Mouse (Mus musculus): ENCODE data around the gene Gm10518.
"Not testable (repeated sequence)": the region's sequence is repeated elsewhere in the genome, so short reads cannot be mapped to it uniquely, and the experiment has no call there.

Gene Gm10518

GRCm38 (mm10) chr1:179802610-179803512 lies at the start of gene Gm10518:
TSS of gene Gm10518 (plus strand) at chr1:179803376.
- DNase-seq = peak; percentile 60

GRCm38 (mm10) chr1:179756477-179756876 lies 46.7 kb upstream of the Gm10518 start:
- DNase-seq = no peak

DNA sequence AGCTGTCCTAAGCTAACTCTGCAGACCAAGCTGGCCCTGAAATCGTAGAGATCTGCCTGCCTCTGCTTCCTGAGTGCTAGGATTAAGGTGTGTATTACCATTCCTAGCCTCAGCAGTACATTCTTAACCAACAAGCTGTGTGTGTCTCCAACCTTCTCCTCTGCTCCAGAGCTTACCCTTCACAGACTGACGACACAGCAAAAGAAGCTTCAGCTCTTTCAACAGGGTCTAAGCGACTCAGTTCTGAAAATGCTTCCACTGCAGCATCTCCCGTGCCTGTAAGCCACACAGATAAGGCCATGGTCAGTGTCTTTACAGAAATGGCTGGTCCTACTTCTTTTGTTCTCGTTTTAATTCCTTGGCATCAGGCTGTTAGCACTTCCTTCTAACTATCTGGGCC lies 43.1 kb upstream of the Gm10518 start:
- no peak for DNase-seq

- no peak for DNase-seq
Measured at GRCm38 (mm10) chr1:179760553-179760952, 42.6 kb upstream of the Gm10518 start.

- DNase-seq = no peak
Measured at GRCm38 (mm10) chr1:179776831-179777230, 26.3 kb upstream of the Gm10518 start.

- no peak for DNase-seq
Measured at GRCm38 (mm10) chr1:179784098-179784497, 19.1 kb upstream of the Gm10518 start.

DNA sequence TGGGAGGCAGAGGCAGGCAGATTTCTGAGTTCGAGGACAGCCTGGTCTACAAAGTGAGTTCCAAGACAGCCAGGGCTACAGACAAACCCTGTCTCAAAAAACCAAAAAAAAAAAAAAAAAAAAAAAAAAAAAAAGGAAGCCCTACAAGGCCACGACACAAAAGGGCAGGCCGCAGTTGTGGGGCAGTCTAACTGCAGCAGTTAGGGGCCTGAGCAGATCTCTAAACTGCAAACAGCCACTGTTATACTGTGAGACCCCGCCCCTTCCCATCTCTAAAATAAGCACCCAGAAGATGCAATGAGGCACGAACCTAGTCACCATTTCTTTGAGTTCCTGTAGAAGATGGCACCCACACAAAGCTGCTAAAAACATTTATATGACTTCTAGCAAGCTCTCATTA lies 17.7 kb upstream of the Gm10518 start:
- no peak for DNase-seq

GRCm38 (mm10) chr1:179787281-179787680 lies 15.9 kb upstream of the Gm10518 start:
- no peak for DNase-seq

DNA sequence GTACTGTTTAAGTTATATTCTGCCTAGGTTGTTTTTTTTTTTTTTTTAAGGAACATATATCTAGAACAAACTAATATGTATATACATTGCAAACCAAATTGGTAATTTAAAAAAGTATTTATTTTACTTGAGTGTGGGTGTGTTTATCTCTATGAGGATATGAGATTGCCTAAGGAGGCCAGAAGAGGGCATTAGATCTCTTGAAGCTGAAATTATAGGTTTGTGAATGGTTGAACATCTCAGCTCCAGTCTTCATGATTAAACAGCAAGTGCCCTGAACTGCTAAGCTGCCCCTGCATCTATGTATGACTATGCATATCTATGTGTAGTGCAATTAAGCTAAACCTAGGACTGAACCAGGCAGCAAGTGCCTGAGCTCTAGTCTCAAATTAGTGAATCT lies 4.4 kb upstream of the Gm10518 start:
- DNase-seq = no peak

DNA sequence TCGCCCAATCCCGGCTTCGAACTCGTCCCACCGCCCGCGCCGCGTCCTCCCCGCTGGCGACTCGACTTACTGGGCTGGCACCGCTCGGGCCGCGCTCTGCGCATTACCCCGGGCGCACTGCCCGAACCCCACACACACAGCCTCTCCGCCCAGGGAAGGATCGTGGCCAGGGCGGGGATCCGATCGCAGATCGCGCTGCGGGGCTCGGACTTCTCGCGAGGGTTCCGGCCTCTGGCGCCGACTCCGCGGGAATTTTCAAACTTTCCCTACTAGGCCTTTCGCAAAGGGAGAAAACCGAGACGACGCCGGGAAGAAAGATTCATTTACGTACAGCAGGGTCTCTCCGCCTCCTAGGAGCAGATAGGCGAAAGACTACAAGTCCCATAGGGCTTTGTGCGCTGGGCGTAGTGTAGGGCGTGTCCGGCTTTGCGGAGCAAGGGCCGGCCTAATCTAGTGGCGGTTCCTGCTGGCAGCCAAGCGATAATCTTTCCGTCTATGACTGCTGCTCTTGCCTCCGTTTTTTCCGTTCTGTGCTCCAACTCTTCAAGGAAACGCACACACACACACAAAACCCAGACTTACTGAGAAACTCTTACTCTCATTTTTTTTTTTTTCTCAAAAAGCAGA lies 450 bp downstream of the Gm10518 start, which contains the start of gene Ahctf1:
Gene Ahctf1 (minus strand): TSS at position 168 of the 627 bp plus-strand sequence.
- peak; percentile 99 for DNase-seq

DNA sequence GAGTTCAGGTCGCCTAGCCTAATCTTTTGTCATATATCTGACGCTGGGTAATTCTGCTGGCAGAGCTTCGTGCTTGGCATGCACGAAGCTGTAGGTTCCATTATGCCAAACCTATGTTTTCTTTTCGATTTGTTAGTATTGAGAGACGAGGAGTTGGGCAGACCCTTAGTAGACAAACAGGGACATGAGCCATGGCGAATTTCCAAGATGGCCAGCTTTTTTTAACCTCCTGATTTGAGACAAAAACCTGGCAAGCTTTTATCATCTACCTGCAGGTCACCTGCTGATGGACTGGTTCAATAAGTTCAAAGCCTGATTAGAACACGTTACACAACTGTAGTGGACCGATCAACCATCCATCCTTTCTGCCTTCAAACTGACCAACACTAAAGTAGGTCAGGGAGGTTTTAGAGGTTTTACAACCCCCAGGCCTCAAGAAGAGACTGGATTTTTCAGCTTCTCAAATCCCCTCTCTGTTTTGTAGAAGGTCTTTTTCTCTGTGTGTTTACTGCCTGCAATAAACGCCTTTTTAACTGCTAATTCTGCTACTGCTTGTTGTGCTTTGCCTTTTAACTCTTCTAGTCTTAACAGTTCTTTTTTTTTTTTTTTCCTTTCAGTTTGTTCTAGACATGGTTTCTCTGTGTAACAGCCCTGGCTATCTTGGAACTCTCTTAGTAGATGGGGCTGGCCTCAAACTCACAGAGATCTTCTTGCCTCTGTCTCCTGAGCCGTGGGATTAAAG lies 1.1 kb downstream of the Gm10518 start:
- peak; percentile 7 for DNase-seq

- DNase-seq = no peak
Measured at GRCm38 (mm10) chr1:179805751-179806150, 2.6 kb downstream of the Gm10518 start.

- no peak for DNase-seq
Measured at GRCm38 (mm10) chr1:179807468-179807867, 4.3 kb downstream of the Gm10518 start.

DNA sequence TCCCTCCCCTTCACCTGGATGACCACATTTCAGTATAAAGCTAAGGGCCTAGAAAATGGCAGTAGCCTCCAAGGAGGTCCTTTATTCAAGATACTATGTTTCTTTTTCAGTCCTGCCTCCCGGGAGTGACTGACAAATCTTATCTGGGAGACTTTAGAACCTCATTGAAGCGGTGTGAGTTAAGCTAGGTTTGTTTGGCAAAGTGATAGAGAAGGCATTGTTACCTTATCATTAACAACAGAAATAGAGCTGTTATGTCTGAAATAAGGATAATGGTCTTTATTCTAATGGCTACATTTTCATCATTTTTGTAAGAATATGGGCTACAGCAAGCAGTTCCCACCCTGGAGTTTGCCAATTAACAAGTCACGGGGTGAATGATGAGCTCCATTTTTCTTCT lies 5.1 kb downstream of the Gm10518 start:
- no peak for DNase-seq

DNA sequence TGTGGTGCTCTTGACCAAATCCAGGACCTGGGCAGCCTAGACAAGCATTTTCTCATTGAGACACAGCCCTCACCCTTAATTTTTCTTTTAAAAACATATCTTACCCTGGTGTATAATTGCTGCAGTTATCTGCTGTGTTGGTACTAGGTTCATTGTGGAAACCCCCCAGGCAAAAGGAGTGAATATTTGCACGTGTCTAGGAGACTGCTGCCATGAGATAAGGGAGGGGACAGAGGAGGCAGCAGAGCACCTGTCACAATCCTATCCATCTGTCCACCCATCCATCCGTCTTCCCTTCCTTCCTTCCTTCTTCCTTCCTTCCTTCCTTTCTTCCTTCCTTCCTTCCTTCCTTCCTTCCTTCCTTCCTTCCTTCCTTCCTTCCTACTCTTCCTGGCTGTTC lies 10.2 kb downstream of the Gm10518 start:
- DNase-seq = no peak

DNA sequence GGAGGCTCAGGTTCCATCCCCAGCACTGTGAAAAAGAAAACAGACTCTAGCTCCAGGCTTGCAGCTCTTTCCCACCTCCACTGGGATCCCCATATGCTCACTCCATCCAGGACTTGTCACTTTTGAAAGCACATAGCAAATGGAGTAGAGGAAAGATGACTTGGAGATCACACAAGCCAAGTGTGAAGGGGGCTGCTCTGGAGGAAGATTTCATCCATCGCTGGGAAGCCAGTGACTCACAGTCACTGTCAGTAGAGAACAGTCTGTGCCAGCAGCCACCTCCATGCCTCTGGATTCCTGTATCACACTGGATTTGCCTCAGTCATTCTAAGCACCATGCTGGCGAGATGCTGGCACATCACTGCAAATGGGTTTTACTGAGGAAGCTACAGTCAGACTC lies 11.4 kb downstream of the Gm10518 start:
- DNase-seq = peak; percentile 80

DNA sequence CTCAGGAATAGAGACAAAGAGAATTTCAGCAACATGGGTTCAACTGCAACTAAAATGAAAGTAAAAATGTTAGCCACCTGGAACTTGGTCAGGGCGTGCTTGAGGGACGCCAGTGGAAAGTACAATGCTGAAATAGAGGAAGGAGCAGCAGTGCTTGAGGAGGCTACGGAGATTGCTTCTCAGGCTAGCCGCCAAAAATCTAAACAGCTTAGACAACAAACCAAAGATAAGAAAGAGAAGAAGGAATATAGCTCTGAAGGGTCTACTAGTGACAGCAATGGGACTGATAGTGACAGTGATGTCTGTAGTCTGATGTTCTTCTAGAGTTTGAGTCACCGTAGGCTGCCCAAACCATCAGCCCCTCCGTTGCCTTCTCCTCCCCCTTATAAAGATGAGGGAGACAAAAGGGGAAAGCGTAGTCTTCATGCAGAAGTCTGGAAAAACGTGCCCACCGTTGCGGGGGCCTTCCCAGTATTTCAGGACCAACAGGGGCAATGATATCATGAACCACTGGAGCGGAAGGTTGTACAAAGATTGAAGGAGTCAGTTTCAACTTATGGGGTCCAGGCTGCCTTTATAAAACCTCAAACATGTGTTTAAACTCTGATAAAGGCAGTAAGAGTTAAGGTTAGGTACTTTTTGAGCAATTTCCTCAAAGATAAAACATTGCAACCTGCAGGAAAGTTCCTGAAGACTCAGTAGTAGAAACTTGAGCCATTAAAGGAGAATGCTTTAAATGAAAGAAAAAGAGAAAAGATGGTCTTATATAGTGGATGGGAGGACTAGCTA lies 15.5 kb downstream of the Gm10518 start:
- DNase-seq = not testable (repeated sequence)

DNA sequence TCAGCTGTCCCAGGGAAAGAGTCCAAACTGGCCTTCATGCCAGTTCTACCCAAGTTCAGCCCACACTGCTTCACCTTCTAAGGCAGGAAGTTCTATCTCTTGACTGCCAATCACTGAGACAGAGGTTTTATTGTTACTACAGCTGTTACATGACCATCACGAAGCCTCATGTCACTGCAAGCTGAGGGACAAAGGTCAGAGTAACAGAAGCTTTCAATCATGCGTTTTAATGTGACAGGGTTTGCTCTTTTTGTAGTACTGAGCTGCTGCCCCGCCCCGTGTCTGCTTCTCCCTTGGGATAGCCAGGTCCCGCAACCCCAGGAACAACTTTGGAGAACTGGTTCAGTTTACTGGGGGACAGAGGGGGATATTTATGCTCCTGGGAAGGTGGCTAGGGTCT lies 21.4 kb downstream of the Gm10518 start:
- DNase-seq = no peak

- no peak for DNase-seq
Measured at GRCm38 (mm10) chr1:179828051-179828450, 24.9 kb downstream of the Gm10518 start.

DNA sequence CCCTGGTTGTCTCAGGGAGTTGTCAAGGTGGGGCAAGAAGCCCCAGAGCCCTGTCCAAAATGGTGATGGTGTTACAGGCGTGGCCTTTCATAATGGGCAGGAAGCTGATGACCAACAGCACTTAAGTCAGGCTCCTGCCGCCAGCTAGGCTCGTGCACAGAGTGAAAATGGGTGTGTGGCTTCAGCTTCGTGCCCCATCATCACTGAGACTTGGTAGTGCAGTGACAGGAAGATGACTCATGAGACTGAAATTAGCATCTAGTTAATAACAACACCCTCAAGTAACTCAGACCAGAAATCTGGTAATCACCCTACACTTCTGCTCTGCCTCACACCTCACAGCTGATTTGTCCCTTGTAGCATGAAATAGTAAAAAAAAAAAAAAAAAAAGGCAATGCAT lies 25.7 kb downstream of the Gm10518 start:
- peak; percentile 16 for DNase-seq

- DNase-seq = no peak
Measured at GRCm38 (mm10) chr1:179832710-179833240, 29.6 kb downstream of the Gm10518 start.

- no peak for DNase-seq
Measured at GRCm38 (mm10) chr1:179833596-179833995, 30.4 kb downstream of the Gm10518 start.

Measured in right cerebral cortex, adult 18-20 months (tissue).